Mouse (Mus musculus) hindbrain, embryonic 14.5 days (tissue): ENCODE data around the gene Gmfg. TPM values are rescaled to one million over a fixed set of nuclear protein-coding genes. Genes with fewer than 3 reads are reported as not detected.

Experiments used
- ATAC-seq: fragments of 200-750 bp; cut with Nextera tagmentation; 2 replicates; pipeline ENCODE4 v1.8.0; 2017; ENCODE audit warnings: moderate number of reproducible peaks, mild to moderate bottlenecking, moderate TSS enrichment, moderate library complexity; ENCODE audit not compliant: low FRiP score
- DNase-seq: peaks from one replicate; pipeline ENCODE4 v3.0.0-alpha.2; 2015; ENCODE audit warnings: low spot score
- H3K27ac ChIP-seq: fragments of 300-500 bp; sonication (generic); 2 replicates; pipeline ENCODE4 v1.5.1; 2014; ENCODE audit warnings: mild to moderate bottlenecking, moderate library complexity
- H3K27me3 ChIP-seq: fragments of 300-500 bp; sonication (generic); 2 replicates; pipeline ENCODE4 v1.6.1; 2014; ENCODE audit warnings: mild to moderate bottlenecking, low read length, mixed read lengths; ENCODE audit not compliant: control insufficient read depth, insufficient read depth
- H3K36me3 ChIP-seq: fragments of 300-500 bp; sonication (generic); replicated peaks from 2 replicates; pipeline ENCODE4 v1.6.1; 2014; ENCODE audit not compliant: control insufficient read depth, insufficient read depth
- H3K4me1 ChIP-seq: fragments of 300-500 bp; sonication (generic); replicated peaks from 2 replicates; pipeline ENCODE4 v1.6.1; 2014; ENCODE audit warnings: antibody characterized with exemption, low read length, mixed read lengths; ENCODE audit not compliant: control insufficient read depth, insufficient read depth
- H3K4me2 ChIP-seq: fragments of 300-500 bp; sonication (generic); replicated peaks from 2 replicates; pipeline ENCODE4 v1.6.1; 2014; ENCODE audit warnings: mild to moderate bottlenecking, moderate library complexity
- H3K4me3 ChIP-seq: fragments of 300-500 bp; sonication (generic); replicated peaks from 2 replicates; pipeline ENCODE4 v1.5.1; 2014; ENCODE audit warnings: mild to moderate bottlenecking, low read length
- H3K9ac ChIP-seq: fragments of 300-500 bp; sonication (generic); 2 replicates; pipeline ENCODE4 v1.6.1; 2014
- H3K9me3 ChIP-seq: fragments of 300-500 bp; sonication (generic); 2 replicates; pipeline ENCODE4 v1.6.1; 2016; ENCODE audit warnings: low read length; ENCODE audit not compliant: control insufficient read depth
- WGBS: fragments of 180-500 bp; shearing (Covaris S2); extraction: QIAGEN DNeasy Blood & Tissue Kit; methylation state at CpG from one replicate; pipeline ENCODE4 v1.1.7; 2014; 5-methylcytosine and 5-hydroxymethylcytosine counted together
- polyA plus RNA-seq: library from polyadenylated mRNA; unstranded; fragments of >200 nt; fragmentation: Nextera tagmentation; extraction: Ambion mirVana; gene quantifications from 2 replicates; pipeline ENCODE4 v1.2.1, GENCODE M21; 2014

The Gmfg gene
- 4.7 and 6.6 TPM in 2 replicates for polyA plus RNA-seq

DNA sequence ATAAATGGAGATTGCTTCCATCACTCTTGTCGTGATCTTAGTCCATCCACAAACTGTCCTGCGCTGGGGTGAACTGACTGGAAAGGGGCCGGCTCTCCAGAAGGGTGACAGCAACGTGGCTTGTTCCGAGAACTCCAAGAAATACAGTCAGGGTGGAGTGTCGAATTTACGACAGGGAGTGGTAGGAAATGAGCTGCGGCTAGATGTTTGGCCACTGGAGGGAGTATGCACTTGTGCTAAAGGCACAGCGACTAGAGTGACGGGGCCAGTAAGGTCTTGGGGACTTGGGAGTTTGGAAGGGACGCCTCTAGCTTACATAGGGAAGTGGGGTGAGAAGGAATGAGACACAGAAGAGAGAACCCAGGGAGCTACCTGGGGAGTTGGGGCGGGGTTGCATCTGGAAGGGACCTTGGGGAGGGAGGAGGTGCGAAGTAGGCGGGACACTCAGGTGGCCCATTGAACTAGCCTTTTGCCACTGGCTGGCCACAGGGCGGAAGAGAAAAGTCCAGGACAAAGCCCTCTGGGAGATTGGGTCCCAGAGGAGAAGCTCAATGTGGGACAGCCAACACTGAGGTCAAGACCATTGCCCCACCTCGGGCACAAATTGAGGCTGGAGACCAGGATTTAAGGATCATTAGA lies at the start of gene Gmfg:
TSS of gene Gmfg (plus strand) at position 516 of the 639 bp plus-strand sequence.
- DNase-seq (peak; percentile 84), ATAC-seq (peak; percentile 31)
- H3K27me3 ChIP-seq = no peaks in the 10 kb centered on the region
- H3K4me1 ChIP-seq = peaks cover 35% of the 10 kb centered on the region
- H3K36me3 ChIP-seq = peaks cover 17% of the 10 kb centered on the region
- H3K9me3 ChIP-seq = no peaks in the 10 kb centered on the region
- 3% methylated on average over 16 of the region's 16 CpGs for WGBS
- peak within 1 kb of the TSS; percentile 93 for H3K4me3 ChIP-seq
- peak within 1 kb of the TSS; percentile 67 for H3K4me2 ChIP-seq
- peak within 1 kb of the TSS; percentile 72 for H3K9ac ChIP-seq
- peak within 1 kb of the TSS; percentile 82 for H3K27ac ChIP-seq

- no peak for ATAC-seq
These were observed 46.9 kb upstream of the Gmfg start for GRCm38 (mm10) chr7:28390331-28390730.

GRCm38 (mm10) chr7:28392429-28393271 lies 44.6 kb upstream of the Gmfg start, which contains the start of the genes Med29 and Paf1:
Gene Med29 (minus strand): TSS chr7:28392708.
Gene Paf1 (plus strand): TSS chr7:28392951.
- no peaks in the 10 kb centered on the region for H3K9me3 ChIP-seq
- H3K4me2 ChIP-seq = peak within 1 kb of the TSS; percentile 94
- H3K27ac ChIP-seq = peak within 1 kb of the TSS; percentile 77
- H3K9ac ChIP-seq = peak within 1 kb of the TSS; percentile 87
- no peaks in the 10 kb centered on the region for H3K27me3 ChIP-seq
- peaks cover 66% of the 10 kb centered on the region for H3K36me3 ChIP-seq
- peak within 1 kb of the TSS; percentile 94 for H3K4me3 ChIP-seq
- peak; percentile 96 for DNase-seq
- WGBS = under 1% methylated on average over 58 of the region's 58 CpGs
- peak; percentile 98 for ATAC-seq
- peaks cover 17% of the 10 kb centered on the region for H3K4me1 ChIP-seq

More at GRCm38 (mm10) chr7:28390331-28390730, 46.9 kb upstream of the Gmfg start:
- no peak overlapping the region for H3K4me3 ChIP-seq
- DNase-seq = no peak
- H3K27ac ChIP-seq = no peak overlapping the region
- WGBS = 99% methylated on average over 3 of the region's 3 CpGs
- peaks cover 17% of the 10 kb centered on the region for H3K4me1 ChIP-seq
- H3K9me3 ChIP-seq = no peaks in the 10 kb centered on the region
- H3K27me3 ChIP-seq = no peaks in the 10 kb centered on the region
- H3K36me3 ChIP-seq = peaks cover 60% of the 10 kb centered on the region
- no peak overlapping the region for H3K4me2 ChIP-seq
- H3K9ac ChIP-seq = no peak overlapping the region

- H3K4me1 ChIP-seq = peaks cover 17% of the 10 kb centered on the region
- no peaks in the 10 kb centered on the region for H3K9me3 ChIP-seq
- H3K9ac ChIP-seq = peak overlapping the region; percentile 87
- DNase-seq = no peak
- peak overlapping the region; percentile 94 for H3K4me2 ChIP-seq
- H3K4me3 ChIP-seq = peak overlapping the region; percentile 94
- 6% methylated on average over 22 of the region's 22 CpGs for WGBS
- no peaks in the 10 kb centered on the region for H3K27me3 ChIP-seq
- no peak for ATAC-seq
- peak overlapping the region; percentile 77 for H3K27ac ChIP-seq
- H3K36me3 ChIP-seq = peaks cover 66% of the 10 kb centered on the region
These were observed 43.8 kb upstream of the Gmfg start for GRCm38 (mm10) chr7:28393272-28393951.

GRCm38 (mm10) chr7:28395425-28395824 lies 41.8 kb upstream of the Gmfg start:
- H3K27me3 ChIP-seq = no peaks in the 10 kb centered on the region
- no peak overlapping the region for H3K9ac ChIP-seq
- H3K9me3 ChIP-seq = no peaks in the 10 kb centered on the region
- H3K27ac ChIP-seq = no peak overlapping the region
- peaks cover 17% of the 10 kb centered on the region for H3K4me1 ChIP-seq
- DNase-seq (no peak), ATAC-seq (no peak)
- H3K4me3 ChIP-seq = no peak overlapping the region
- WGBS = 97% methylated on average over 4 of the region's 4 CpGs
- peaks cover 67% of the 10 kb centered on the region for H3K36me3 ChIP-seq
- no peak overlapping the region for H3K4me2 ChIP-seq

GRCm38 (mm10) chr7:28398000-28398399 lies 39.2 kb upstream of the Gmfg start:
- peak; percentile 62 for DNase-seq

DNA sequence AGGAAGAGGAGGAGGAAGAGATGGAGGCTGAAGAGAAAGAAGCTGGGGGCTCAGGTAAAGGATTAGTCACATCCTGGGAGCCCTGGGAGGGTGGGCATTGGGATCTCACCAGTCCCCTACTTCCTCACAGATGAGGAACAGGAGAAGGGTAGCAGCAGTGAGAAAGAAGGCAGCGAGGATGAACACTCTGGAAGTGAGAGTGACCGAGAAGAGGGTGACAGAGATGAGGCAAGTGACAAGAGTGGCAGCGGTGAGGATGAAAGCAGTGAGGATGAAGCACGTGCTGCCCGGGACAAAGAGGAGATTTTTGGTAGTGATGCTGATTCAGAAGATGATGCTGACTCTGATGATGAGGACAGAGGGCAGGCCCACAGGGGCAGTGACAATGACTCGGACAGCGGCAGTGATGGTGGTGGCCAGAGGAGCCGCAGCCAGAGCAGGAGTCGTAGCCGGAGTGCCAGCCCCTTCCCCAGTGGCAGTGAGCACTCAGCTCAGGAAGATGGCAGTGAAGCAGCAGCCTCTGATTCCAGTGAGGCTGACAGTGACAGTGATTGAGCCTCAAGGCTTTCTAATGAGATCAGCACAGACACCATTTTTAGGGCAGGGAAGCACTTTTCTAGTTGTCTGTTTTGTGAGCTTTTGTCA lies 38.4 kb upstream of the Gmfg start:
- no peak overlapping the region for H3K4me2 ChIP-seq
- ATAC-seq = no peak
- 90% methylated on average over 10 of the region's 10 CpGs for WGBS
- no peak overlapping the region for H3K9ac ChIP-seq
- H3K27me3 ChIP-seq = no peaks in the 10 kb centered on the region
- no peak for DNase-seq
- no peaks in the 10 kb centered on the region for H3K9me3 ChIP-seq
- no peak overlapping the region for H3K27ac ChIP-seq
- peaks cover 4% of the 10 kb centered on the region; the same call in 1 of the 2 replicates for H3K4me1 ChIP-seq
- no peak overlapping the region for H3K4me3 ChIP-seq
- H3K36me3 ChIP-seq = peaks cover 95% of the 10 kb centered on the region

More at GRCm38 (mm10) chr7:28398000-28398399, 39.2 kb upstream of the Gmfg start:
- Histone ChIP-seq H3K4me2 (no peak overlapping the region), H3K36me3 (peaks cover 87% of the 10 kb centered on the region), H3K9me3 (no peaks in the 10 kb centered on the region), H3K27ac (no peak overlapping the region), H3K9ac (no peak overlapping the region), H3K4me3 (no peak overlapping the region), H3K27me3 (no peaks in the 10 kb centered on the region), H3K4me1 (peaks cover 10% of the 10 kb centered on the region; the same call in 1 of the 2 replicates)
- 74% methylated on average over 3 of the region's 3 CpGs for WGBS
- no peak for ATAC-seq

DNA sequence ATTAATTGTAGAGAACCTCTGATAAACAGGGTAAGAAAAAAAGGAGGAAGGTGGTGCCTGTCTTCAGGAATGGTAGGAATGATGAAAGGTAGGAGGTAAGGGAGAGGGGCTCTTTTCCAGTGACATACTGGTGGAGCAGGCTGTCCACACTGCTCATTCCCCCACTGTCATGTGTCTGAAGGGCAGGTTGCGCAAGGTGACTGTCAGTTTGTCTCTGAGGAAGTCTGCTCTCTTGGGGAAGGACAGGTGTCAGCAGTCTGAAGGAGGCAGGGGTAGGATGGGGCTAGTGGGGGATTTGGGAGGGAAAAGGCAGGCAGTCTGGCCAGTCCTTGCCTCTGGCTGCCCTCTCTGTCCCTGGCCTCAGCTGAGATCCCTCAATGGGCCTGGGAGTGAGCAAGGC lies 36.2 kb upstream of the Gmfg start:
- Histone ChIP-seq H3K4me1 (no peaks in the 10 kb centered on the region), H3K4me2 (no peak overlapping the region), H3K4me3 (no peak overlapping the region), H3K27me3 (no peaks in the 10 kb centered on the region), H3K36me3 (peaks cover 99% of the 10 kb centered on the region), H3K27ac (no peak overlapping the region), H3K9ac (no peak overlapping the region), H3K9me3 (no peaks in the 10 kb centered on the region)
- WGBS = 100% methylated on average over 1 of the region's 1 CpGs
- DNase-seq (no peak), ATAC-seq (no peak)
